Mouse (Mus musculus) forebrain, embryonic 13.5 days (tissue): ENCODE results near the gene H3f3a. TPM values are rescaled to one million over a fixed set of nuclear protein-coding genes. Genes with fewer than 3 reads are reported as not detected.

Experiments
- ATAC-seq: fragments of 200-750 bp; cut with Nextera tagmentation; 2 replicates; pipeline ENCODE4 v1.8.0; 2017
- H3K27ac ChIP-seq: fragments of 300-500 bp; sonication (generic); 2 replicates; pipeline ENCODE4 v1.5.1; 2015; ENCODE audit warnings: inconsistent platforms, mild to moderate bottlenecking, moderate library complexity
- H3K27me3 ChIP-seq: fragments of 300-500 bp; sonication (generic); 2 replicates; pipeline ENCODE4 v1.6.1; 2015; ENCODE audit warnings: mild to moderate bottlenecking, inconsistent platforms
- H3K36me3 ChIP-seq: fragments of 300-500 bp; sonication (generic); 2 replicates; pipeline ENCODE4 v1.6.1; 2015; ENCODE audit warnings: mild to moderate bottlenecking, inconsistent platforms; ENCODE audit not compliant: poor library complexity, severe bottlenecking
- H3K4me1 ChIP-seq: fragments of 300-500 bp; sonication (generic); 2 replicates; pipeline ENCODE4 v1.6.1; 2015; ENCODE audit warnings: inconsistent platforms
- H3K4me2 ChIP-seq: fragments of 300-500 bp; sonication (generic); 2 replicates; pipeline ENCODE4 v1.6.1; 2015; ENCODE audit warnings: inconsistent platforms, mild to moderate bottlenecking, moderate library complexity
- H3K4me3 ChIP-seq: fragments of 300-500 bp; sonication (generic); 2 replicates; pipeline ENCODE4 v1.5.1; 2015; ENCODE audit warnings: mild to moderate bottlenecking, inconsistent platforms
- H3K9ac ChIP-seq: fragments of 300-500 bp; sonication (generic); 2 replicates; pipeline ENCODE4 v1.6.1; 2015; ENCODE audit warnings: mild to moderate bottlenecking, inconsistent platforms
- H3K9me3 ChIP-seq: fragments of 300-500 bp; sonication (generic); replicated peaks from 2 replicates; pipeline ENCODE4 v1.6.1; 2016; ENCODE audit warnings: inconsistent platforms
- WGBS: fragments of 180-500 bp; shearing (Covaris S2); methylation state at CpG from one replicate; pipeline ENCODE4 v1.1.7; 2015; 5-methylcytosine and 5-hydroxymethylcytosine counted together
- polyA plus RNA-seq: library from polyadenylated mRNA; unstranded; fragments of >200 nt; fragmentation: Nextera tagmentation; extraction: Ambion mirVana; gene quantifications from 2 replicates; pipeline ENCODE4 v1.2.1, GENCODE M21; 2015

Gene H3f3a
- polyA plus RNA-seq, 1 experiment from 2014 or later: 4,414 TPM

- peaks cover 24% of the 10 kb centered on the region for H3K4me1 ChIP-seq
- H3K9me3 ChIP-seq: no peaks in the 10 kb centered on the region
- WGBS: 63% methylated on average over 5 of the region's 5 CpGs
- H3K36me3 ChIP-seq: no peaks in the 10 kb centered on the region
- no peak for ATAC-seq
- H3K4me3 ChIP-seq: no peak overlapping the region
- H3K4me2 ChIP-seq: no peak overlapping the region
- peaks cover 8% of the 10 kb centered on the region; the same call in 1 of the 2 replicates for H3K27me3 ChIP-seq
- no peak overlapping the region for H3K27ac ChIP-seq
- H3K9ac ChIP-seq: no peak overlapping the region
Measured at GRCm38 (mm10) chr1:180766557-180766956, 47.2 kb downstream of the H3f3a start.

- Histone ChIP-seq H3K4me3 (no peak overlapping the region), H3K4me1 (peaks cover 24% of the 10 kb centered on the region), H3K4me2 (no peak overlapping the region), H3K9ac (no peak overlapping the region), H3K27me3 (peaks cover 8% of the 10 kb centered on the region; the same call in 1 of the 2 replicates), H3K27ac (no peak overlapping the region), H3K36me3 (no peaks in the 10 kb centered on the region), H3K9me3 (no peaks in the 10 kb centered on the region)
- ATAC-seq: no peak
- 87% methylated on average over 5 of the region's 5 CpGs for WGBS
Measured at GRCm38 (mm10) chr1:180765393-180765792, 48.4 kb downstream of the H3f3a start.

GRCm38 (mm10) chr1:180763828-180764227 is 49.9 kb downstream of the H3f3a start:
- H3K27ac ChIP-seq: no peak overlapping the region
- peaks cover 22% of the 10 kb centered on the region for H3K4me1 ChIP-seq
- no peaks in the 10 kb centered on the region for H3K36me3 ChIP-seq
- no peaks in the 10 kb centered on the region for H3K9me3 ChIP-seq
- WGBS: 3% methylated on average over 11 of the region's 11 CpGs
- peak overlapping the region; percentile 66 for H3K9ac ChIP-seq
- peak overlapping the region; percentile 77 for H3K4me2 ChIP-seq
- H3K4me3 ChIP-seq: peak overlapping the region; percentile 42
- H3K27me3 ChIP-seq: peaks cover 8% of the 10 kb centered on the region; the same call in 1 of the 2 replicates
- ATAC-seq: peak; percentile 84

- Histone ChIP-seq H3K4me2 (peak overlapping the region; percentile 77), H3K9ac (peak overlapping the region; percentile 66), H3K4me3 (peak overlapping the region; percentile 42), H3K27me3 (peaks cover 8% of the 10 kb centered on the region; the same call in 1 of the 2 replicates), H3K36me3 (no peaks in the 10 kb centered on the region), H3K4me1 (peaks cover 17% of the 10 kb centered on the region), H3K9me3 (no peaks in the 10 kb centered on the region), H3K27ac (no peak overlapping the region)
- ATAC-seq: 0 out of 2 replicates have a peak, but pooled peaks have one; percentile 17
- WGBS: 13% methylated on average over 14 of the region's 14 CpGs
Measured at GRCm38 (mm10) chr1:180763307-180763706, 50.4 kb downstream of the H3f3a start.

GRCm38 (mm10) chr1:180762679-180763078 is 51.1 kb downstream of the H3f3a start:
- Histone ChIP-seq H3K9ac (no peak overlapping the region), H3K27ac (no peak overlapping the region), H3K4me3 (no peak overlapping the region), H3K9me3 (no peaks in the 10 kb centered on the region), H3K4me1 (peaks cover 10% of the 10 kb centered on the region), H3K27me3 (peaks cover 8% of the 10 kb centered on the region; the same call in 1 of the 2 replicates), H3K4me2 (0 out of 2 replicates have a peak overlapping the region, but pooled peaks have one; percentile 77), H3K36me3 (no peaks in the 10 kb centered on the region)
- no peak for ATAC-seq
- 85% methylated on average over 8 of the region's 8 CpGs for WGBS

GRCm38 (mm10) chr1:180762180-180762579 is 51.6 kb downstream of the H3f3a start:
- WGBS: 88% methylated on average over 11 of the region's 11 CpGs
- no peak for ATAC-seq

GRCm38 (mm10) chr1:180757956-180758520 is 55.7 kb downstream of the H3f3a start:
- Histone ChIP-seq H3K27me3 (peaks cover under 1% of the 10 kb centered on the region; the same call in 1 of the 2 replicates), H3K4me1 (no peaks in the 10 kb centered on the region), H3K9ac (no peak overlapping the region), H3K36me3 (peaks cover 17% of the 10 kb centered on the region), H3K27ac (no peak overlapping the region), H3K4me3 (no peak overlapping the region), H3K4me2 (no peak overlapping the region), H3K9me3 (no peaks in the 10 kb centered on the region)
- no peak for ATAC-seq
- 94% methylated on average over 7 of the region's 7 CpGs for WGBS

More at GRCm38 (mm10) chr1:180762180-180762579, 51.6 kb downstream of the H3f3a start:
- Histone ChIP-seq H3K36me3 (no peaks in the 10 kb centered on the region), H3K27ac (no peak overlapping the region), H3K4me2 (no peak overlapping the region), H3K9me3 (no peaks in the 10 kb centered on the region), H3K4me3 (no peak overlapping the region), H3K9ac (no peak overlapping the region), H3K4me1 (peaks cover 6% of the 10 kb centered on the region; the same call in 1 of the 2 replicates), H3K27me3 (peaks cover 8% of the 10 kb centered on the region; the same call in 1 of the 2 replicates)

GRCm38 (mm10) chr1:180757252-180757955 is 56.3 kb downstream of the H3f3a start:
- Histone ChIP-seq H3K27ac (no peak overlapping the region), H3K4me3 (no peak overlapping the region), H3K9ac (no peak overlapping the region), H3K36me3 (peaks cover 24% of the 10 kb centered on the region), H3K4me2 (no peak overlapping the region), H3K27me3 (no peaks in the 10 kb centered on the region), H3K4me1 (no peaks in the 10 kb centered on the region), H3K9me3 (no peaks in the 10 kb centered on the region)
- no peak for ATAC-seq
- WGBS: 92% methylated on average over 3 of the region's 3 CpGs

- Histone ChIP-seq H3K4me3 (no peak overlapping the region), H3K4me1 (no peaks in the 10 kb centered on the region)
- 92% methylated on average over 2 of the region's 2 CpGs for WGBS
Measured at GRCm38 (mm10) chr1:180756711-180757110, 57.0 kb downstream of the H3f3a start.

GRCm38 (mm10) chr1:180754376-180754775 is 59.4 kb downstream of the H3f3a start:
- no peak overlapping the region for H3K4me3 ChIP-seq
- peaks cover 40% of the 10 kb centered on the region for H3K36me3 ChIP-seq
- ATAC-seq: no peak
- no peak overlapping the region for H3K27ac ChIP-seq
- no peaks in the 10 kb centered on the region for H3K27me3 ChIP-seq
- no peaks in the 10 kb centered on the region for H3K4me1 ChIP-seq
- WGBS: 94% methylated on average over 8 of the region's 8 CpGs
- no peaks in the 10 kb centered on the region for H3K9me3 ChIP-seq
- H3K9ac ChIP-seq: no peak overlapping the region
- no peak overlapping the region for H3K4me2 ChIP-seq

More at GRCm38 (mm10) chr1:180756711-180757110, 57.0 kb downstream of the H3f3a start:
- no peaks in the 10 kb centered on the region for H3K9me3 ChIP-seq
- peaks cover 30% of the 10 kb centered on the region for H3K36me3 ChIP-seq
- H3K27me3 ChIP-seq: no peaks in the 10 kb centered on the region
- H3K4me2 ChIP-seq: no peak overlapping the region
- ATAC-seq: no peak
- no peak overlapping the region for H3K27ac ChIP-seq
- no peak overlapping the region for H3K9ac ChIP-seq

GRCm38 (mm10) chr1:180752115-180752514 is 61.6 kb downstream of the H3f3a start:
- Histone ChIP-seq H3K4me3 (no peak overlapping the region), H3K4me2 (no peak overlapping the region), H3K9ac (no peak overlapping the region), H3K4me1 (no peaks in the 10 kb centered on the region), H3K27me3 (no peaks in the 10 kb centered on the region), H3K9me3 (no peaks in the 10 kb centered on the region), H3K27ac (no peak overlapping the region), H3K36me3 (peaks cover 60% of the 10 kb centered on the region)
- 93% methylated on average over 11 of the region's 11 CpGs for WGBS
- ATAC-seq: no peak
